Mouse (Mus musculus): ENCODE data around the gene Ncam1.

- TF ChIP-seq CTCF (IDR thresholded peaks at IDR 0.05) (no peak), POLR2A (IDR thresholded peaks at IDR 0.05; ENCODE audit: insufficient read depth, low read depth, low read length) (no peak), EP300 (IDR thresholded peaks at IDR 0.05; ENCODE audit: insufficient read depth, low read depth, low read length) (no peak)
Measured at GRCm38 (mm10) chr9:49827671-49828070, 28.9 kb upstream of the Ncam1 start.

Data from heart, adult 2 months (tissue).